Mouse (Mus musculus): Measurements from ENCODE around the gene Ctnna2. TPM values are rescaled to one million over a fixed set of nuclear protein-coding genes. Genes with fewer than 3 reads are reported as not detected.
A peak's percentile ranks its signal among the peaks of the same experiment; 100 is the strongest.

Gene Ctnna2
- total and polyA plus RNA-seq, 2 experiments from 2014 or later = 95.0 to 150 TPM

GRCm38 (mm10) chr6:77768357-77769103 is 211.0 kb downstream of the Ctnna2 start:
- Histone ChIP-seq H3K4me3 (ENCODE audit: low read length) (no peak overlapping the region), H3K27me3 (ENCODE audit: insufficient read depth, low read length) (no peaks in the 10 kb centered on the region), H3K4me2 (ENCODE audit: low read depth, low read length) (no peak overlapping the region), H3K4me1 (ENCODE audit: insufficient read depth, low read length) (no peaks in the 10 kb centered on the region), H3K9ac (replicated peaks; ENCODE audit: low read length) (no peak overlapping the region), H3K9me3 (ENCODE audit: low read length) (no peaks in the 10 kb centered on the region), H3K36me3 (ENCODE audit: insufficient read depth, low read length) (no peaks in the 10 kb centered on the region), H3K27ac (no peak overlapping the region)
- 64% methylated on average over 10 of the region's 10 CpGs for whole genome bisulfite sequencing
- no peak for TF ChIP-seq CTCF (IDR thresholded peaks at IDR 0.05; ENCODE audit: low read depth)
- DNase-seq (ENCODE audit: low spot score) (peak; percentile 13), ATAC-seq (no peak)

GRCm38 (mm10) chr6:77758164-77758563 is 221.3 kb downstream of the Ctnna2 start:
- 82% methylated on average over 3 of the region's 3 CpGs for WGBS
- H3K27me3 ChIP-seq (ENCODE audit: insufficient read depth, low read length) = no peaks in the 10 kb centered on the region
- TF ChIP-seq CTCF (IDR thresholded peaks at IDR 0.05; ENCODE audit: low read depth) = no peak

DNA sequence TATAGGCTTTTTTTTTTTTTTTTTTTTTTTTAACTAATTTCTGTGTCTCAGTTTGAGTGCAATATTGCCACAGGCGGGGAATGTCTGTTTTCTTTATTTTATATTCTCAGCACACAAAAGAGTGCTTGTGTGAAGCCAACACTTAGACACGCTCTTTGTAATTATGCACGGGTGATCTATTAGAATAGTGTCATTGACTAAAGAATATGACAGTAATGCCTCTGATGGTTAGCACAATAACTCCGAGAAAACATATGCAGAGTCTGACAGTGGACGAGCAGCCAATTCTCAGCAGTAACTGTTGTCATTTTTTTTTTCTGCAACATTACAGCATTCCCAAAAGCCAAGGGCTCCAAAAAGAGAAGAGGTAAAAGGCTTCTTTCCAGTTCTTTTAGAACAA is 234.1 kb downstream of the Ctnna2 start:
- no peaks in the 10 kb centered on the region for H3K27me3 ChIP-seq (ENCODE audit: insufficient read depth, low read length)
- H3K9ac ChIP-seq (replicated peaks; ENCODE audit: low read length) = no peak overlapping the region
- ATAC-seq = peak; percentile 73
- WGBS = 17% methylated on average over 5 of the region's 5 CpGs
- H3K36me3 ChIP-seq (ENCODE audit: insufficient read depth, low read length) = no peaks in the 10 kb centered on the region
- no peaks in the 10 kb centered on the region for H3K4me1 ChIP-seq (ENCODE audit: insufficient read depth, low read length)
- H3K9me3 ChIP-seq (ENCODE audit: low read length) = no peaks in the 10 kb centered on the region
- no peak for TF ChIP-seq CTCF (IDR thresholded peaks at IDR 0.05; ENCODE audit: low read depth)
- H3K4me2 ChIP-seq (ENCODE audit: low read depth, low read length) = 0 out of 2 replicates have a peak overlapping the region, but pooled peaks have one; percentile 16
- DNase-seq (ENCODE audit: low spot score) = peak; percentile 46
- no peak overlapping the region for H3K27ac ChIP-seq
- no peak overlapping the region for H3K4me3 ChIP-seq (ENCODE audit: low read length)

More at GRCm38 (mm10) chr6:77758164-77758563, 221.3 kb downstream of the Ctnna2 start:
- Histone ChIP-seq H3K9me3 (ENCODE audit: low read length) (no peaks in the 10 kb centered on the region), H3K4me2 (ENCODE audit: low read depth, low read length) (no peak overlapping the region), H3K4me1 (ENCODE audit: insufficient read depth, low read length) (no peaks in the 10 kb centered on the region), H3K4me3 (ENCODE audit: low read length) (no peak overlapping the region), H3K36me3 (ENCODE audit: insufficient read depth, low read length) (no peaks in the 10 kb centered on the region), H3K27ac (no peak overlapping the region), H3K9ac (replicated peaks; ENCODE audit: low read length) (no peak overlapping the region)
- no peak for ATAC-seq
- DNase-seq (ENCODE audit: low spot score) = no peak

- Histone ChIP-seq H3K4me2 (ENCODE audit: low read depth, low read length) (no peak overlapping the region), H3K27ac (no peak overlapping the region), H3K36me3 (ENCODE audit: insufficient read depth, low read length) (no peaks in the 10 kb centered on the region), H3K27me3 (ENCODE audit: insufficient read depth, low read length) (no peaks in the 10 kb centered on the region), H3K4me1 (ENCODE audit: insufficient read depth, low read length) (no peaks in the 10 kb centered on the region), H3K9ac (replicated peaks; ENCODE audit: low read length) (no peak overlapping the region), H3K9me3 (ENCODE audit: low read length) (no peaks in the 10 kb centered on the region), H3K4me3 (ENCODE audit: low read length) (no peak overlapping the region)
- TF ChIP-seq CTCF (IDR thresholded peaks at IDR 0.05; ENCODE audit: low read depth) = no peak
- ATAC-seq (0 out of 2 replicates have a peak, but pooled peaks have one; percentile 24), DNase-seq (ENCODE audit: low spot score) (no peak)
These were observed 235.8 kb downstream of the Ctnna2 start for GRCm38 (mm10) chr6:77743651-77744050.

GRCm38 (mm10) chr6:77742988-77743387 is 236.5 kb downstream of the Ctnna2 start:
- DNase-seq (ENCODE audit: low spot score) (no peak), ATAC-seq (no peak)
- Histone ChIP-seq H3K4me2 (ENCODE audit: low read depth, low read length) (no peak overlapping the region), H3K9ac (replicated peaks; ENCODE audit: low read length) (no peak overlapping the region), H3K27me3 (ENCODE audit: insufficient read depth, low read length) (no peaks in the 10 kb centered on the region), H3K4me3 (ENCODE audit: low read length) (no peak overlapping the region), H3K9me3 (ENCODE audit: low read length) (no peaks in the 10 kb centered on the region), H3K4me1 (ENCODE audit: insufficient read depth, low read length) (no peaks in the 10 kb centered on the region), H3K27ac (no peak overlapping the region), H3K36me3 (ENCODE audit: insufficient read depth, low read length) (no peaks in the 10 kb centered on the region)
- WGBS = 18% methylated on average over 1 of the region's 1 CpGs
- TF ChIP-seq CTCF (IDR thresholded peaks at IDR 0.05; ENCODE audit: low read depth) = no peak

DNA sequence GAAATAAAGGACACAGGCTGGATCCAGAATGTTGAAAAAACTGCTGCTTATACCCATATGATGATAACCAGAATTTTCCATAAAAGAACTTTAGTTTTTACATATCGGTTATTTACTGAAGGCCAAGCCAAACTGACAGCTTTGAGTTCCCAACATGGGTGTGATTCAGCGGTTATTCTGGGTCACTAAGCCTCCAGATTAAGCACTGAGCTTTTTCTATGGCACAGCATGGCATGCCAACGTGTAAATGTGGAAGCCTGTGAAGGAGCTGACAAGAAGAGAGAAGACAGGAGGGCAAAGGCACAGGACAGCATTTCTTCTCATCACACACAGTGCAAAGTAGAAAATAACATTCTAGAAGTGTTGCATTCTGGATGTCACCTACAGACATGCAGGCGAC is 240.9 kb downstream of the Ctnna2 start:
- H3K4me3 ChIP-seq (ENCODE audit: low read length) = no peak overlapping the region
- no peak overlapping the region for H3K27ac ChIP-seq
- H3K36me3 ChIP-seq (ENCODE audit: insufficient read depth, low read length) = no peaks in the 10 kb centered on the region
- no peaks in the 10 kb centered on the region for H3K4me1 ChIP-seq (ENCODE audit: insufficient read depth, low read length)
- no peak overlapping the region for H3K4me2 ChIP-seq (ENCODE audit: low read depth, low read length)
- ATAC-seq (no peak), DNase-seq (ENCODE audit: low spot score) (peak; percentile 51)
- no peak overlapping the region for H3K9ac ChIP-seq (replicated peaks; ENCODE audit: low read length)
- H3K9me3 ChIP-seq (ENCODE audit: low read length) = no peaks in the 10 kb centered on the region
- TF ChIP-seq CTCF (IDR thresholded peaks at IDR 0.05; ENCODE audit: low read depth) = no peak
- 46% methylated on average over 4 of the region's 4 CpGs for WGBS
- H3K27me3 ChIP-seq (ENCODE audit: insufficient read depth, low read length) = no peaks in the 10 kb centered on the region

DNA sequence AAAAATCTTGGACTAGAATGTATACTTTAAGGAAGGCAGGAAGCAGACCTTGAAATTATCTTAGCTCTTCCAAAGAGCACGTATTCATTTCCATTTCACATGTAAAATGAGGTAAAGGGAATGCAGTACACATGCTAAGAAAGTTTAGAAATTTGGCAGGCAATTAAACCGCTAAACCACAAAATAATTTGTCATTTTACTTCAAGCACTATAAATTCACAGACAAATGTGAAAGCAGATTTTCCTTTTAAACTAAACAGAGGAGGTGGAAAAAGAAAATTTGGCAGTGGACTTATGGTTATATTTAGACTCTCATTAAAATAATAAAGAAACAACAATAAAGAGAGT is 254.6 kb downstream of the Ctnna2 start:
- Histone ChIP-seq H3K4me1 (ENCODE audit: insufficient read depth, low read length) (peaks cover 8% of the 10 kb centered on the region; the same call in 1 of the 2 replicates), H3K27me3 (ENCODE audit: insufficient read depth, low read length) (no peaks in the 10 kb centered on the region), H3K36me3 (ENCODE audit: insufficient read depth, low read length) (no peaks in the 10 kb centered on the region), H3K9me3 (ENCODE audit: low read length) (no peaks in the 10 kb centered on the region), H3K4me2 (ENCODE audit: low read depth, low read length) (no peak overlapping the region), H3K9ac (replicated peaks; ENCODE audit: low read length) (no peak overlapping the region), H3K4me3 (ENCODE audit: low read length) (no peak overlapping the region), H3K27ac (no peak overlapping the region)
- 42% methylated on average over 2 of the region's 2 CpGs for WGBS
- ATAC-seq = no peak
- no peak for DNase-seq (ENCODE audit: low spot score)
- TF ChIP-seq CTCF (IDR thresholded peaks at IDR 0.05; ENCODE audit: low read depth) = no peak

Measured in hindbrain, postnatal 0 days (tissue).